Mouse (Mus musculus) cortical plate, adult 2 months (tissue): Measurements from ENCODE around the gene Tpm3.

Experiments used
- CTCF ChIP-seq: fragments of 200-500 bp; IDR thresholded peaks from 2 replicates; pipeline ENCODE4 v1.5.1; 2011; ENCODE audit warnings: mild to moderate bottlenecking, control low read depth, low read length; ENCODE audit not compliant: insufficient read depth; ENCODE audit errors: extremely low read depth
- POLR2A ChIP-seq: fragments of 200-500 bp; IDR thresholded peaks from 2 replicates; pipeline ENCODE4 v1.6.1; 2011; ENCODE audit warnings: mild to moderate bottlenecking, low read length, control low read depth; ENCODE audit not compliant: insufficient read depth; ENCODE audit errors: extremely low read depth

DNA sequence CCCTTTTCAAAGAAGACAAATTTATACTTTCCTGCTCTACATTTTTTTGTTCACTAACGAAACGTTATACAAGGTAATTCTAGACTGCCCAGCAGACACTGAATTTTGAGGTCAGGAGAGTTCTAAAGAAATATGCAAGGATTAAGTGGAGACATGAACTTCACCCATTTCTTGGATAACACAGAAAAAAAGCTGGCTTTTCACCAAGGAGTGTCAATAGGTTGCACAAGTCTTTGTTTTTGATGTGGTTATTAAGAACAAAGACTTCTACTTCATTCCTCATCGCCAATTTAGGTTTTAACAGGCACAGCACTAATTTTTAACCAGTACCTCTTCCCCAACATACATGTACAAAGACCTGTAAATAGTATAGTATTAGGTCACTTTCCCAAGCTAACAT, 22.8 kb upstream of the Tpm3 start:
- TF ChIP-seq POLR2A (no peak), CTCF (no peak)
